Mouse (Mus musculus) NIH3T3 (cell line): ENCODE results near the gene Gm3880.
A peak's percentile ranks its signal among the peaks of the same experiment; 100 is the strongest.
"Not testable (repeated sequence)": the region's sequence is repeated elsewhere in the genome, so short reads cannot be mapped to it uniquely, and the experiment has no call there.

ENCODE experiments used
- DNase-seq: peaks from one replicate; pipeline ENCODE4 v3.0.0-alpha.2; 2012; ENCODE audit warnings: low read depth

Gene Gm3880

GRCm38 (mm10) chrX:102686872-102687271, at the start of gene Gm3880:
Gm3880 (minus strand) TSS chrX:102686972.
- DNase-seq = not testable (repeated sequence)

DNA sequence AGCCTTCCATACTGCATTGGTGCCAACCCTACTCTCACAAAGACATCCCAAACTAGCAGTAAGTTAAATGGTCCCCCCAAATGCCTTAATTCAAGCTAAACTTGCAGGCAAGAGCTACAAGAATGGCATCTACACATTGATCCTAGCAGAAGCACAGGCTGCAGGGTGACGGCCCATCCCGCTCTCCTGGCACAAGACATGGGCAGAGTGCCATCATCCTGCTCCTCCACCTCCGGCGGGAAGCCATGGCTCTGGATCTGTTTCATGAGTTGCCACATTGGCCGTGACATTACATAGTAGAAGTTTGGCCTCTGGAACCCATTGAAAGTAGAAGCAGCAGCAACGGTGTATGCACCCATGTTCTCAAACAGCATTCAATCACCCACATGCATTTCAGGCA, 37.5 kb upstream of the Gm3880 start:
- DNase-seq = not testable (repeated sequence)

DNA sequence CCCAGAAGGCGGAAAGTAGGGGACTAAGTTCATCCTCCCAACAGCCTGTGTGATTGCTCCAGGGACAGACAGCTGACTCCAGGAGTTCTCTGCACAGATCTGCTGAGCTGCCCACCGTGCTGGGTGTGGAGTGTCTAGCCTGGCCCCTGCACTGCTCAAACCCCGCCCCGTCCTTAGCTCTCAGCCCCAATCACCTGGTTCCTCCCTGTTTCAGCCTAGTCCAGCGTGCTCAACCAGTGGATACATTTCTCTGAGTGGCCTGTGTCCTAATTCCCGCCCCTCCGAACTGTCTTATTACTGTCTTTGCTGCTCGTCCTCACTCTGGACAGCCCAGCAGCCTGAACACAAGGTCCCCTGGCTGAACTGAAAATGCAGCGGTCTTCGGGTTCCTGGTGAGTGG, 20.8 kb upstream of the Gm3880 start, which contains the start of the genes Gm9112 and Dmrtc1b:
Gene Gm9112, minus strand, starts transcription at position 101 of the 400 bp plus-strand sequence.
Gene Dmrtc1b, plus strand, starts transcription at position 331 of the 400 bp plus-strand sequence.
- DNase-seq = not testable (repeated sequence)

DNA sequence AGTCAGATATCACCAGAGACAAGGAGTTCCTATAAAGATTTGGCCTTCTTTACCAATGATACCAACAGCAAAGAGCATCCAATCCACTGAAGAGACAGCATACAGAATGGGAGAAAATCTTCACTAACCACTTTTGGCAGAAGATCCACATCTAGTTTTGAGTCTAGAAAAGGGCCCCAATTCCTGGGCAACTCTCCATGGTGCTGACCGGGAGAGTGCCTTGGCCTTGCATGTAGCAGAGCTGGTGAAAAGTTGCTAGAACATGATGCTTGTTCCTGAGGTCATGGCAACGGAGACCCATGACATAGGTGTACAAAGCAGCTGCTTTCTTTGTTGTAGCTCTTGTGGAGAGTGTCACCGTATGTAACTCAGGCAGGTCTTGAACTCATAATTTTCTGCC, 13.9 kb upstream of the Gm3880 start:
- DNase-seq = peak; percentile 57

DNA sequence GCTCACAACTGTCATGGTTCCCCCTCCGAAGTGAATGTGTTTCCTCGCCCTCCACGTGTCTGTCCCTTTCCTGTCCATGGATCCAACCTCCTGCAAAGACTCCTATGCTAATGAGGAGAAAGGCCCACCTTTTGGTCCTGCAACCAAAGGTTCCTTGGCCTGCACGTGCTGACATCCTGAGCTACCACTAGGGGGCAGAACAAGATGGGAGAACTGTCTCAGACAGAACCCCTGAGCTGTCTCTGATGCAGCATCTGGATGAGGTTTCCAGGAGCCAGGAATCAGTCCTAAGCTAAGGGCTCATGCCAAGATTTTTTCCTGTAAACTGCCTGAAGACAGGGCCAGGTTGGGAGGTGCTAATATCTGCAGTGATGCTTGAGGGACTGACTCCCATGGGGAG, 2.5 kb upstream of the Gm3880 start:
- peak; percentile 50 for DNase-seq

DNA sequence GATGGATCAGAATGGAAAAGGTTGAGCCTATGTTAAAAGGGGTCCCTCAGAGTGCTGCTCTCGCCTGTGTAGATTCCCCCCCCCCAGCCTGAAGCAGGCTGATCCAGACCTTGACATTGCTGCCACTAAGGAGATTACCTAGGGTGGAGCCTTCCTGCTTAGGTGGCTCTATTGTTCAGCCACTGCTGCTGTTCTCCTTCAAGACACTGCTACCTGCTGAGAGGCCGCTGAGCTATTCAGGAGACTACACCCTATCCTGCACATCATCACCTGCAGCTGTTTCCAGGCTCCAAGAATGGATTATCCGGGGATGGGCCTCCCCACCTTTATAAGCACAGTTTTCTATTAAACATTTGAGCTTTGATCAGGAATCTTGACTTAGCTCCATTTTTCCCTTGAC, 2.1 kb downstream of the Gm3880 start:
- DNase-seq = not testable (repeated sequence)

DNA sequence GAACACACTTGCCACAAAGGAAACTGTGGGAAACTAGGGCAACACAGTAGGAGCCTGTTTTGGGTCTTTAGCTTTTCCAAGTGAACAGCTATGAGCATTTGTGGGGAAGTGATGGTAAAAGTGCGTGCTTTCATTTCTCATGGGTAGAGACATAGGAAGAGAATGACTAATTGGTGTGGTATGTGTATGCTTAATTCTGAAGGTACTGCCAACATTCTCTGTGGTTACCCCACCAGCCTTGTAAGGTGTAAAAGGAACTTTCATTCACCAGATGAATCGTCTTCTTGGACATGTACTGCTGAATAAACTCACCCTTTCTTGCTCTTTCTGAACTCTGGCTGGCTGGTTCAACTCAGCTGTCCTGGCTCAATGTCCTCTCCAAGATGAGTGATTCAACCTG, 20.1 kb downstream of the Gm3880 start:
- DNase-seq = no peak

DNA sequence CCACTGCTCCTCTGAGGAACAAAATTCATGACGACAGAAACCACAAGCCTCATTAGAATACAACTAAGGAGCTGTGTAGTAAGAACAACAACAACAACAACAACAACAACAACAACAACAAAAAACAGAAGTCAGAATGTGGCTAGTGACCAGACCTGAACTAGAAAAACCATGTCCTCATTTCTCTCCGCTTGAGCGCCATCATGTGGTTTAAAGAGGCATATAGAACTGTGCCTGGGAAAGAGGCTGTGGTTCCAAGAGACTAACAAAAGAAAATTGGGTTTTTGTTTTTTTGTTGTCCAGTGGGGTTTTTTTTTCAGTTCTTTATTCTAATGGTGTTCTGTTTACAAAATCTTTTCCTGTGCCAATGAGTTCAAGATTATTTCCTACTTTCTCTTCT, 26.1 kb downstream of the Gm3880 start:
- peak; percentile 54 for DNase-seq

GRCm38 (mm10) chrX:102645691-102646090, 41.1 kb downstream of the Gm3880 start:
- DNase-seq = peak; percentile 24

GRCm38 (mm10) chrX:102645146-102645545, 41.6 kb downstream of the Gm3880 start:
- no peak for DNase-seq

GRCm38 (mm10) chrX:102644573-102644951, 42.2 kb downstream of the Gm3880 start:
- peak; percentile 51 for DNase-seq

- DNase-seq = peak; percentile 80
These were observed 42.8 kb downstream of the Gm3880 start, which contains the start of gene Phka1 for GRCm38 (mm10) chrX:102643823-102644572. Phka1 (minus strand) TSS chrX:102644246.
